Mouse (Mus musculus) heart, embryonic 13.5 days (tissue): ENCODE measurements around the gene Dcst2. TPM values are rescaled to one million over a fixed set of nuclear protein-coding genes. Genes with fewer than 3 reads are reported as not detected.

Experiments
- ATAC-seq: fragments of 200-750 bp; cut with Nextera tagmentation; 2 replicates; pipeline ENCODE4 v1.8.0; 2017; ENCODE audit warnings: moderate TSS enrichment; ENCODE audit not compliant: insufficient number of reproducible peaks, low FRiP score, low TSS enrichment; ENCODE audit errors: extremely low read depth
- H3K27ac ChIP-seq: fragments of 300-500 bp; sonication (generic); replicated peaks from 2 replicates; pipeline ENCODE4 v1.5.1; 2015; ENCODE audit warnings: moderate library complexity, mild to moderate bottlenecking, inconsistent platforms
- H3K27me3 ChIP-seq: fragments of 300-500 bp; sonication (generic); replicated peaks from 2 replicates; pipeline ENCODE4 v1.6.1; 2015; ENCODE audit warnings: mild to moderate bottlenecking, inconsistent platforms
- H3K36me3 ChIP-seq: fragments of 300-500 bp; sonication (generic); 2 replicates; pipeline ENCODE4 v1.6.1; 2015; ENCODE audit warnings: mild to moderate bottlenecking, inconsistent platforms
- H3K4me1 ChIP-seq: fragments of 300-500 bp; sonication (generic); 2 replicates; pipeline ENCODE4 v1.6.1; 2015; ENCODE audit warnings: inconsistent platforms
- H3K4me2 ChIP-seq: fragments of 300-500 bp; sonication (generic); 2 replicates; pipeline ENCODE4 v1.6.1; 2015; ENCODE audit warnings: inconsistent platforms, mild to moderate bottlenecking, moderate library complexity
- H3K4me3 ChIP-seq: fragments of 300-500 bp; sonication (generic); 2 replicates; pipeline ENCODE4 v1.5.1; 2015; ENCODE audit warnings: moderate library complexity, mild to moderate bottlenecking, inconsistent platforms
- H3K9ac ChIP-seq: fragments of 300-500 bp; sonication (generic); 2 replicates; pipeline ENCODE4 v1.6.1; 2015; ENCODE audit warnings: inconsistent platforms, mild to moderate bottlenecking, moderate library complexity
- H3K9me3 ChIP-seq: fragments of 300-500 bp; sonication (generic); 2 replicates; pipeline ENCODE4 v1.6.1; 2016; ENCODE audit warnings: inconsistent platforms
- WGBS: fragments of 180-500 bp; shearing (Covaris S2); methylation state at CpG from one replicate; pipeline ENCODE4 v1.1.7; 2015; ENCODE audit warnings: mixed read lengths; 5-methylcytosine and 5-hydroxymethylcytosine counted together
- polyA plus RNA-seq: library from polyadenylated mRNA; unstranded; fragments of >200 nt; fragmentation: Nextera tagmentation; extraction: Ambion mirVana; gene quantifications from 2 replicates; pipeline ENCODE4 v1.2.1, GENCODE M21; 2015

Dcst2 gene
- polyA plus RNA-seq, 1 experiment from 2014 or later = not detected

DNA sequence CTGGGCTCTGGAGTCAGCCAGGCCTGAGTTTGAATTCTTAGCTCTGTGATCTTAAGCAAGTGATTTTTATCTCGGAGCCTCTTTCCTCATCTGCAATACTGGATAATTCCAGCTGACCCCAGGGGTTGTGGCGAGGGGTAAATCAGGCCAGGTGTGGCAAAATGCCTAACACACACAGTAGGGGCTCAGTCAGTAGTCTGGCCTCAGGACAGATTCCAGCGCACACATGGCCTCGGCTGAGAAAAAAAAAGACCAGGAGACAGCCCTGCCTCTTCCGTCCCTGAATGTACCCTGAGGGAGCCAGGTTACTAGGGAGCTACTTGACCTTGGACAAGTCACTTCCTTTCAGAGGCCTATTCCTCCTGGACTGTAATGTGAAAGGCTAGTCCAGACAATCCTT lies 21.2 kb downstream of the Dcst2 start:
- Histone ChIP-seq H3K4me1 (peaks cover 32% of the 10 kb centered on the region), H3K27ac (no peak overlapping the region), H3K36me3 (peaks cover 26% of the 10 kb centered on the region), H3K9ac (no peak overlapping the region), H3K4me2 (no peak overlapping the region), H3K9me3 (no peaks in the 10 kb centered on the region), H3K4me3 (no peak overlapping the region), H3K27me3 (no peaks in the 10 kb centered on the region)
- WGBS = 64% methylated on average over 5 of the region's 5 CpGs
- ATAC-seq = no peak

DNA sequence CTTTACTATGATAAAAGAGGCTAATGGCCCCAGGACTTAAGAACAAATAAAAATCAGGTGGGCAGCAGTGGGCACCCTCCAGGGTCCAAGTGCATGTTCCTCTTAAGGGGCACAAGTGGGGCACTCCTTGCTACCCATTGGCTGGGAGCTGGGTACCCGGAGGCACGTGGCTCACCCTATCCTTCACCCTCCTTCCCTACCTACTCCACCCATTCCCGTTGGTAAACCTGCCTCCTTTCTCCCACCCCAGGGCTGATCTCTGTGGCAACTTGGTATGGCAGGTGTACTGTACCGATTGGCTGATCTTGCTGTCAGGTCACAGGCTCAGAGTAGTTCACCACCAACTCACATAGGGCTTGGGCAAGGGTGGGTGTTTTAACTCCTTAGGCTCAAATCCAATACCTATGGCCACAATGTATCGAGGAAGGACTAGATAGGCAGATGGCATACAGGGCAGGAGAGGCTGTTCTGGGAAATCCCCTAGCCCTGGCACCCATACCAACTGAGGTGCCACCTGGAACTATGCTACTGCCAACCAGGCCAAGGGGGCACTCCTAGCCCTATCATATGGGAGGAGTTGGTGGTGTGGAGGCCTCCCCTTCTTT lies 22.0 kb downstream of the Dcst2 start:
- Histone ChIP-seq H3K9me3 (no peaks in the 10 kb centered on the region), H3K9ac (no peak overlapping the region), H3K27me3 (no peaks in the 10 kb centered on the region), H3K27ac (no peak overlapping the region), H3K36me3 (peaks cover 26% of the 10 kb centered on the region), H3K4me3 (no peak overlapping the region), H3K4me1 (peaks cover 31% of the 10 kb centered on the region), H3K4me2 (no peak overlapping the region)
- ATAC-seq = no peak
- 78% methylated on average over 5 of the region's 5 CpGs for WGBS

DNA sequence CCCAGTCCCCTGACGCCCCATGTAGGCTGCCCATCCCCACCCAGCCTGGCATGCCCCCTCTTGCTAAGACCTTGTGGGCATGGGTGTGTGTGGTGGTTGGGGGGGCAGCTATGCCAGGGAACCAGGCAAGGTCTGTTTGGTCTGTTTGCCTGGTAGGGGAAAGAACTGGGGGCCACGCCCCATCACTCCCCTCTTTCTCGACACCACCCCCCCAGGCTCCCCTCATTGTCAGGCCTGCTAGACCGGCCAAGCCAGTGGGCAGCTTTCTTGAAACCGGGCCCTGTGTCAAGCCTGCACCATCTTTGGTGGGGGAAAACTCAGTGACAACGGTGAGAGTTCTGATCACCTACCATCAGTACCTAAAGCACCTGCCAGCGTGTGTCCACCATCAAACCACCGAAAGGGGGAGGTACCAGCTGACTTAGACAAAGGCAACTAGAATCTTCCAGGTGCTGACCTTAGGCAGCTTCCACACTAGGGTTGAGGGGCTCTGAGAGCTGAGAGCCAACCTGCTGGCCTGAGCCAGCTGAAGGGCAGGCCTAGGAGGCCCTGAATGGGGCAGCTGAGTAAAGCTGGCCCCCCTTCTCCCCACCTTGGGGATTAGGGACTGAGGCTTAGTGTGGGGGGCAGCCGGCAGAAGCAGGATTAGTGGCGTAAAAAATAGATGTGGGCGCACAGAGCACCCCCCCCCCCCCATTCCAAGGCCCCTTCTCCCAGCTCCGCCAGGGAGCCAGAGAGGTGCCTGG lies 22.7 kb downstream of the Dcst2 start:
- Histone ChIP-seq H3K27ac (no peak overlapping the region), H3K9me3 (no peaks in the 10 kb centered on the region), H3K36me3 (peaks cover 20% of the 10 kb centered on the region), H3K4me3 (no peak overlapping the region), H3K27me3 (no peaks in the 10 kb centered on the region), H3K4me2 (no peak overlapping the region), H3K4me1 (peaks cover 33% of the 10 kb centered on the region), H3K9ac (peak overlapping the region; percentile 28; the same call in 1 of the 2 replicates)
- 74% methylated on average over 12 of the region's 12 CpGs for whole genome bisulfite sequencing
- ATAC-seq = no peak

DNA sequence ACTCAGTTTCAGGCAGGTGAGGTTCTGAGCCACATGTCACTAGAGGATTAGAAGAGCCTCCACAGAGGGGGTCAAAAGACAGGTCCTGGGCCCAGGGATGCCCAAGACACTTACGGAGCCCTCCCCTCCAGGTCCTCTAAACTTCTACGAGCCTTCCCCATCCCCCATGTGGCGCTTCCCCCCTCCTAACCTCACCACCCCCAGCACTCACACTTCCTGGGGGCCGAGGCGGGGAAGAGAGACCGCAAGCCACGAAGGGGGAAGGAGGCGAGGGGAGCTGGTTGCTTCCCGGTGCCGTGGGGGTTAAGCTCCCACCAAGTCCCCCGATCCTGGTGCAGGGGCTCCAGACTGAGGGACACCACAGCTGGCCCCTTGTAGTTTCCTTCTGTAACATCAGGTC lies 23.7 kb downstream of the Dcst2 start:
- H3K27me3 ChIP-seq = no peaks in the 10 kb centered on the region
- H3K27ac ChIP-seq = no peak overlapping the region
- 43% methylated on average over 11 of the region's 11 CpGs for WGBS
- H3K9me3 ChIP-seq = no peaks in the 10 kb centered on the region
- H3K9ac ChIP-seq = no peak overlapping the region
- peaks cover 10% of the 10 kb centered on the region for H3K36me3 ChIP-seq
- H3K4me2 ChIP-seq = no peak overlapping the region
- no peak for ATAC-seq
- no peak overlapping the region for H3K4me3 ChIP-seq
- H3K4me1 ChIP-seq = peaks cover 42% of the 10 kb centered on the region

DNA sequence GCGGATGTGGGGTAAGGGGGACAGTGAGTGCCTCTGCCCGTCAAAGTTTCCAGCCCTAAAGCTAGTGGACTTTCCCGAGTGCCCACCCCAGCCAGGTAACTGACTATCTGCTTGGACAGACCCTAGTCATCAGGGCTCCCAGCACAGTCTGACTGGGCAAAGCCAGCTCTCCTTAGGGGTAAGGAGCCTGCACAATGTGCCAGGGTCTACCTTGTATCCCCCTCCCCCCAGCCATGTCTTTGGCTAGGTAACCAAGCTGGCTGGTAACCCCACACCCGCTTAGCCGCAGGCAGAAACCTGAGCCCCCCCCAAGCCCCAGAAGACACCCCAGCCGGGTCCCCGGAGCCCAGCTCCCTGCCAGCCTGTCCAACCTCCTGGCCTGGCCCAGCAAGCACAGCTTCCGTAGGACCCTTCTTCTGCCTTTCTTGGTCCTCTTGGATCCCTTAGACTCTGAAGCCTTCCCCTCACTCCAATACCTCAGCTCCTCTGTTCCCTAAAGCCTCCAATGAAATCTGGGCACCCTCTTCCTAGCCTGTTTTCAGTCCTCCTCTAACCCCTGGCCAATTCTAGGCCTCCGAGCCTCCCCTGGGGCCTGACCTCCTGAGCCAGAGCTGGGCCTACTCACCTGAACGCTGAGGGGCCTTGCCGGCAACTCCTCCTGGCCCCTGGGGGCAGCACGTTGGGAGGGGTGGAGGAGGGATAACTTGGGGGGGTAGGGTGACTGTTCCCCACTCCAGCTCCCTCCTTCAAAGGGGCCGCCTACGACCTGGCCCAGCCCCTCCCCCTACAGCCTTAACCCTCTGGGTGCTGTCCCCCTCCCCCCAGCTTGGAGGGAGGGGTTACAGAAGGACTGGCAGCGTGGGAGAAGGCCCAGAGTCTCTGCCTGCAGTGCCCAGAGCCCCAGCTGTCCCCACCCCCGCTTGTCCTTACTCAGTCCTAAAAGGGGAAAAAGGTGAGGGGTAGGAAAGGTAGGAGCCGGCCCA lies 25.0 kb downstream of the Dcst2 start:
- Histone ChIP-seq H3K4me3 (no peak overlapping the region), H3K9me3 (no peaks in the 10 kb centered on the region), H3K27me3 (no peaks in the 10 kb centered on the region), H3K9ac (no peak overlapping the region), H3K4me1 (peaks cover 55% of the 10 kb centered on the region), H3K4me2 (no peak overlapping the region), H3K36me3 (no peaks in the 10 kb centered on the region), H3K27ac (no peak overlapping the region)
- ATAC-seq = no peak
- 67% methylated on average over 17 of the region's 17 CpGs for WGBS

DNA sequence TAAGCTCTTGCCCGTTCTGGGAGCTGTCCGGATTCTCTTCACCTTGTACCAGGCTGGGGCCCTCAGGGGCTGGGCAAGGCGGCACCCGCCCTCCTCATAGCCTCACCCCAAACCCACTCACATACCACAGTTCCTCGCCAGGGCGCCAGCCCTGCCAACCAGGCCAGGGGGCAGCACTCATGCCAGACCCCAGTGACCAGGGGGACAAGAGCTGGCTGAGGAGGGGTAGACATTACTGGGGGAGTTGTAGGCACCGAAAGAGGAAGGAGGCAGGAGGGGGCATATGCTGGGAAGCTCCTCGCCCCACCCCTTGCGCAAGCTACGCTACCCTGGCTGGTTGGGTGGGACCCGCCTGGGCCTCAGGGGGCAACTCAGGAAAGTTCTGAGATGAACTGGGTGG lies 25.9 kb downstream of the Dcst2 start:
- no peaks in the 10 kb centered on the region for H3K9me3 ChIP-seq
- H3K27ac ChIP-seq = no peak overlapping the region
- peaks cover 56% of the 10 kb centered on the region for H3K4me1 ChIP-seq
- H3K4me2 ChIP-seq = no peak overlapping the region
- H3K4me3 ChIP-seq = no peak overlapping the region
- H3K9ac ChIP-seq = no peak overlapping the region
- H3K36me3 ChIP-seq = no peaks in the 10 kb centered on the region
- no peak for ATAC-seq
- 81% methylated on average over 11 of the region's 11 CpGs for whole genome bisulfite sequencing
- H3K27me3 ChIP-seq = no peaks in the 10 kb centered on the region

DNA sequence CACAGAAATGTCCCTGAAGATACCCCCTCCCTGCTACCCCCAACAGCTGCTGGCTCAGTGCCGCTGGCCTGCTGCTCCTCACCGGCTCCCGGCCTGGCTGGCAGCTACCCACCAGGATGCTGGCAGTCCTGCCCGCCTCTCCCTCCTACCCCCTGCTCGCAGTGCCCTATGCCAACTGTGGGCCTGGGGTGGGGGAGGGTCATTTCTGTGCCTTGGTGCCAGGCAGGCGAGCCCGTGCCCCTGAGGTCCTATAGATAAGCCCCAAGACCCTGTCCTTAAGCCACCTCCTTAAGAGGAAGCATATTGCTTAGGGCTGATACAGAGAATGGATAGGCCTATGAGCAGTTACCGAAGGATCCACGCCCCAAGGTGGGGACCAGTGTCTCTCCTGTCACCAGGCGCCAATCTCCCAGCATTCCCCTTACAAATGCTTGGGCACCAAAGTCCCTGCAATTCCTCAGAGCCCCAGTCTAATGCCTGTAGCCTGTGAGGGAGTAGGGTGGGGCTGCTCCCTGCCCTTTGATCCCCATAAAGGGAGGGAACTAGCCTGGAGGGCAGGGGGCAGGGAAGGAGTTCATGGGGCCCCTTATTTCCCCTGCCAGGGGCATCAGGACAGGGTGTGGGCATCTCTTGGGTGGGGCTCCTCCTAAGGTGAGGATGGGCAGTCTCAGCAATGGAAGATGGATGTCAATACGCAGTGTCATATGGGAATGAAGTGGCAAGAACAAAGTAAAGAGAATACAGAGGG lies 26.5 kb downstream of the Dcst2 start:
- Histone ChIP-seq H3K4me3 (no peak overlapping the region), H3K4me1 (peaks cover 56% of the 10 kb centered on the region), H3K9me3 (no peaks in the 10 kb centered on the region), H3K9ac (no peak overlapping the region), H3K27ac (no peak overlapping the region), H3K36me3 (no peaks in the 10 kb centered on the region), H3K4me2 (no peak overlapping the region), H3K27me3 (no peaks in the 10 kb centered on the region)
- WGBS = 73% methylated on average over 11 of the region's 11 CpGs
- ATAC-seq = no peak

DNA sequence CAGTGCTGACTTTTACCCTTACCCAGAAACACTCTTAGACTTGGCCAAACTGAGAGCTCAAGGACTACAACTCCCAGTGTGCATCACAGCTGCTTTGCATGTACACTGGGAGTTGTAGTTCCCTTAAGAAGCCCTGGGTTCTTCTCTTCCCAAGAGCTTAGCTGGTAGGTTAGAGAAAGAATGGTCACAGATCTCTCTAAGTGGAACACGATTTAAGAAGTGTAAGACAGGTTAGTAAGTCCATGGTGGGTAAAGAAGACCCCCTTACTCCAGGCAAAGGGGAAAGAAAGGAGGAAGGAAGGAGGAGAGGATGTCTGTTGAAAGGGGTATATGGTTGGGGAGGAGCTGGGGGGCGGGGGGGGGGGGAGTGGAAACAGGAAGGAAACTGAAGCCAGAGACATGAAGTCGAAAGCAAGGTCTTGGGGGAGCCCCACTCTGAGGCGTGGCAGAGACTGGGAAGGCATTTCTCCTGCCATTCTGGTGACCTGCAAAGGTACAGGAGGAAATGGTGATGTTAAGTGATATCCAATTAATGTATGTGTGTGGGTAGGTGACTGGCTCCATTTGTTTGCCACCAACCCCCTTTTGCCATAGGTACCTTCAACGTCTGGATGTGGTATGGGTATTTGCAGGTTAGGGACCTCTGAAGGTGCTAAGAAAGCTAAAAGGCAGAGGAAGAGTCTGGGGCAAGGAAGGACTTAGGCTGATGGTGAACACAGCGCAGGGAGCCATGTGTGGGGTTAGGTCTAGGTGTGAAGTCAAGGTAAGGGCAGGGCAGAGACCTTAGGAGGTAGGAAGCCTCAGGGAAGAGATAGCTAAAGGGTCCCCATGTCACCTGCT lies 27.3 kb downstream of the Dcst2 start:
- 51% methylated on average over 5 of the region's 6 CpGs for WGBS
- H3K27ac ChIP-seq = no peak overlapping the region
- H3K27me3 ChIP-seq = no peaks in the 10 kb centered on the region

DNA sequence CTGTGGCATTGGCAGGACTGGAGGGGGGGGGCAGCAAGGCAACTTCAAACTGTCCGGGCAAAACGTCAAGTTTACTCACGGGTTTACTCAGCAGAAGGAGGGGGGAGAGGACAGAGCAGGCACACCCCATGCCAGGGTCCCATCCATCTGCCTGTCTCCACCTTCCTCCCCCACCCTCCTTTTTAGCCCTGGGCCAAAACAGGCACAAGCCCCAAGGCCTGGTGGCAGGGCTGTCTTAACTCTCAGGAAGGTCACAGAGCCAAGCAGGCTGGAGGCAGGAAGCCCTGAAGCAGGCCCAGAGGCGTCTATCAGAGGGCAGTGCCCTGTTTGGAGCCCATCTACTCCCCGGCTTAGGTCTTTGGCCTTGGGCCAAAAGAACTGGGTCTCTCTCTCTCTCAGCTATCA lies 28.3 kb downstream of the Dcst2 start:
- Histone ChIP-seq H3K9me3 (no peaks in the 10 kb centered on the region), H3K9ac (0 out of 2 replicates have a peak overlapping the region, but pooled peaks have one; percentile 92), H3K36me3 (no peaks in the 10 kb centered on the region), H3K4me3 (no peak overlapping the region), H3K4me2 (peak overlapping the region; percentile 97), H3K27ac (peak overlapping the region; percentile 77), H3K4me1 (peaks cover 52% of the 10 kb centered on the region), H3K27me3 (no peaks in the 10 kb centered on the region)
- no peak for ATAC-seq
- 48% methylated on average over 5 of the region's 5 CpGs for WGBS

More for the DNA sequence above, 27.3 kb downstream of the Dcst2 start:
- Histone ChIP-seq H3K36me3 (no peaks in the 10 kb centered on the region), H3K9me3 (no peaks in the 10 kb centered on the region), H3K4me3 (no peak overlapping the region), H3K4me2 (no peak overlapping the region), H3K9ac (no peak overlapping the region), H3K4me1 (peaks cover 56% of the 10 kb centered on the region)
- ATAC-seq = no peak
